Mouse (Mus musculus): Measurements from ENCODE around the gene Erc2.

DNA sequence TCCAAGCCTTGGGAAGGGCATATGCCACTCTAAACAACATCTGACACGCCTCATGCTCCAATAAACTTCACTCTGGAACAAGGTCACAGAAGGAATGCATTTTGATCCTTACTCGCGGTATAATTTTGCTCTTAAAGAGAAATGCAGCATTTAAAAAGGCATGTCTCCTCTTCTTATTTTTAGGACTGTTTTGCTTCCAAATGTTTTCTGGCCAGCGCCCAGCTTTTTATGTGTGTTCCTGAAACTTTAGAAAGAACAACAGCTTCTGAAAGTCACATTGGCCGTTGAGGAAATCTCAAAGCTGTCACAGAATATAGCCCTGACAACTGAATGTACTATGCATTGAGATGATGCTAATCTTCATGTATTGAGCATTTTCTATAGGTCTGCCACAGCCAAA lies 8.5 kb upstream of the Erc2 start:
- TF ChIP-seq CTCF (conservative IDR thresholded peaks at IDR 0.05; ENCODE audit: low read length) = no peak
- TF ChIP-seq NANOG (IDR thresholded peaks at IDR 0.05; ENCODE audit: borderline replicate concordance, low read length) = no peak

Data from E14TG2a.4 (cell line).